Mouse (Mus musculus): Measurements from ENCODE around the gene D17Wsu92e. TPM values are rescaled to one million over a fixed set of nuclear protein-coding genes. Genes with fewer than 3 reads are reported as not detected.

The D17Wsu92e gene
- polyA plus RNA-seq, 1 experiment from 2014 or later, result 11.7 TPM

GRCm38 (mm10) chr17:27824941-27825340, 4.5 kb upstream of the D17Wsu92e start:
- Histone ChIP-seq H3K36me3 (ENCODE audit: control insufficient read depth, insufficient read depth, low read length) (no peaks in the 10 kb centered on the region), H3K9me3 (ENCODE audit: control insufficient read depth, low read length) (no peaks in the 10 kb centered on the region), H3K4me1 (ENCODE audit: control insufficient read depth, insufficient read depth, low read length) (peaks cover 6% of the 10 kb centered on the region; the same call in 1 of the 2 replicates), H3K9ac (replicated peaks; ENCODE audit: low read length) (no peak overlapping the region), H3K27ac (replicated peaks; ENCODE audit: low read depth, low read length) (no peak overlapping the region), H3K4me3 (replicated peaks; ENCODE audit: low read depth, low read length) (no peak overlapping the region), H3K27me3 (ENCODE audit: control insufficient read depth, insufficient read depth, low read length) (no peaks in the 10 kb centered on the region), H3K4me2 (ENCODE audit: low read length) (no peak overlapping the region)
- DNase-seq (no peak), ATAC-seq (ENCODE audit: low FRiP score, low TSS enrichment) (no peak)
- 76% methylated on average over 1 of the region's 1 CpGs for WGBS

GRCm38 (mm10) chr17:27823142-27823905, 2.9 kb upstream of the D17Wsu92e start:
- H3K4me2 ChIP-seq (ENCODE audit: low read length), result no peak overlapping the region
- H3K27ac ChIP-seq (replicated peaks; ENCODE audit: low read depth, low read length), result no peak overlapping the region
- H3K9ac ChIP-seq (replicated peaks; ENCODE audit: low read length), result no peak overlapping the region
- peaks cover 18% of the 10 kb centered on the region for H3K4me1 ChIP-seq (ENCODE audit: control insufficient read depth, insufficient read depth, low read length)
- no peak for DNase-seq
- no peak for ATAC-seq (ENCODE audit: low FRiP score, low TSS enrichment)
- no peak overlapping the region for H3K4me3 ChIP-seq (replicated peaks; ENCODE audit: low read depth, low read length)
- WGBS, result 81% methylated on average over 9 of the region's 9 CpGs
- no peaks in the 10 kb centered on the region for H3K27me3 ChIP-seq (ENCODE audit: control insufficient read depth, insufficient read depth, low read length)
- no peaks in the 10 kb centered on the region for H3K9me3 ChIP-seq (ENCODE audit: control insufficient read depth, low read length)
- no peaks in the 10 kb centered on the region for H3K36me3 ChIP-seq (ENCODE audit: control insufficient read depth, insufficient read depth, low read length)

GRCm38 (mm10) chr17:27821407-27822338, 1.2 kb upstream of the D17Wsu92e start:
- WGBS, result 71% methylated on average over 9 of the region's 9 CpGs
- Histone ChIP-seq H3K27me3 (ENCODE audit: control insufficient read depth, insufficient read depth, low read length) (no peaks in the 10 kb centered on the region), H3K27ac (replicated peaks; ENCODE audit: low read depth, low read length) (peak overlapping the region; percentile 85), H3K9ac (replicated peaks; ENCODE audit: low read length) (peak overlapping the region; percentile 73), H3K4me3 (replicated peaks; ENCODE audit: low read depth, low read length) (peak overlapping the region; percentile 79; the same call in 1 of the 2 replicates), H3K9me3 (ENCODE audit: control insufficient read depth, low read length) (no peaks in the 10 kb centered on the region), H3K4me2 (ENCODE audit: low read length) (peak overlapping the region; percentile 77), H3K4me1 (ENCODE audit: control insufficient read depth, insufficient read depth, low read length) (peaks cover 24% of the 10 kb centered on the region), H3K36me3 (ENCODE audit: control insufficient read depth, insufficient read depth, low read length) (no peaks in the 10 kb centered on the region)
- DNase-seq (no peak), ATAC-seq (ENCODE audit: low FRiP score, low TSS enrichment) (no peak)

- ATAC-seq (ENCODE audit: low FRiP score, low TSS enrichment) (peak; percentile 85), DNase-seq (no peak)
- H3K9me3 ChIP-seq (ENCODE audit: control insufficient read depth, low read length), result no peaks in the 10 kb centered on the region
- peaks cover 24% of the 10 kb centered on the region for H3K4me1 ChIP-seq (ENCODE audit: control insufficient read depth, insufficient read depth, low read length)
- H3K27ac ChIP-seq (replicated peaks; ENCODE audit: low read depth, low read length), result peak overlapping the region; percentile 85
- H3K36me3 ChIP-seq (ENCODE audit: control insufficient read depth, insufficient read depth, low read length), result no peaks in the 10 kb centered on the region
- H3K27me3 ChIP-seq (ENCODE audit: control insufficient read depth, insufficient read depth, low read length), result no peaks in the 10 kb centered on the region
- peak overlapping the region; percentile 79 for H3K4me3 ChIP-seq (replicated peaks; ENCODE audit: low read depth, low read length)
- H3K4me2 ChIP-seq (ENCODE audit: low read length), result peak overlapping the region; percentile 92
- peak overlapping the region; percentile 85 for H3K9ac ChIP-seq (replicated peaks; ENCODE audit: low read length)
- 1% methylated on average over 60 of the region's 62 CpGs for WGBS
These were observed 379 bp downstream of the D17Wsu92e start for GRCm38 (mm10) chr17:27819971-27820567.

- Histone ChIP-seq H3K36me3 (ENCODE audit: control insufficient read depth, insufficient read depth, low read length) (no peaks in the 10 kb centered on the region), H3K27ac (replicated peaks; ENCODE audit: low read depth, low read length) (peak overlapping the region; percentile 85), H3K9me3 (ENCODE audit: control insufficient read depth, low read length) (no peaks in the 10 kb centered on the region), H3K4me2 (ENCODE audit: low read length) (peak overlapping the region; percentile 92), H3K9ac (replicated peaks; ENCODE audit: low read length) (peak overlapping the region; percentile 85), H3K27me3 (ENCODE audit: control insufficient read depth, insufficient read depth, low read length) (no peaks in the 10 kb centered on the region), H3K4me1 (ENCODE audit: control insufficient read depth, insufficient read depth, low read length) (peaks cover 24% of the 10 kb centered on the region), H3K4me3 (replicated peaks; ENCODE audit: low read depth, low read length) (peak overlapping the region; percentile 79)
- ATAC-seq (ENCODE audit: low FRiP score, low TSS enrichment) (no peak), DNase-seq (peak; percentile 23)
- WGBS, result under 1% methylated on average over 20 of the region's 20 CpGs
These were observed 902 bp downstream of the D17Wsu92e start for GRCm38 (mm10) chr17:27819521-27819970.

- H3K27ac ChIP-seq (replicated peaks; ENCODE audit: low read depth, low read length), result no peak overlapping the region
- H3K27me3 ChIP-seq (ENCODE audit: control insufficient read depth, insufficient read depth, low read length), result no peaks in the 10 kb centered on the region
- peak overlapping the region; percentile 79 for H3K4me3 ChIP-seq (replicated peaks; ENCODE audit: low read depth, low read length)
- H3K4me1 ChIP-seq (ENCODE audit: control insufficient read depth, insufficient read depth, low read length), result peaks cover 24% of the 10 kb centered on the region
- H3K9ac ChIP-seq (replicated peaks; ENCODE audit: low read length), result peak overlapping the region; percentile 85
- H3K9me3 ChIP-seq (ENCODE audit: control insufficient read depth, low read length), result no peaks in the 10 kb centered on the region
- no peak for DNase-seq
- H3K4me2 ChIP-seq (ENCODE audit: low read length), result peak overlapping the region; percentile 92
- no peaks in the 10 kb centered on the region for H3K36me3 ChIP-seq (ENCODE audit: control insufficient read depth, insufficient read depth, low read length)
- WGBS, result 27% methylated on average over 7 of the region's 7 CpGs
- no peak for ATAC-seq (ENCODE audit: low FRiP score, low TSS enrichment)
These were observed 1.4 kb downstream of the D17Wsu92e start for GRCm38 (mm10) chr17:27819011-27819410.

- no peak for ATAC-seq (ENCODE audit: low FRiP score, low TSS enrichment)
- no peak for DNase-seq
These were observed 5.8 kb downstream of the D17Wsu92e start for GRCm38 (mm10) chr17:27814606-27815005.

GRCm38 (mm10) chr17:27811980-27812379, 8.5 kb downstream of the D17Wsu92e start:
- Histone ChIP-seq H3K4me3 (replicated peaks; ENCODE audit: low read depth, low read length) (no peak overlapping the region), H3K4me2 (ENCODE audit: low read length) (no peak overlapping the region), H3K4me1 (ENCODE audit: control insufficient read depth, insufficient read depth, low read length) (no peaks in the 10 kb centered on the region), H3K27me3 (ENCODE audit: control insufficient read depth, insufficient read depth, low read length) (no peaks in the 10 kb centered on the region), H3K36me3 (ENCODE audit: control insufficient read depth, insufficient read depth, low read length) (no peaks in the 10 kb centered on the region), H3K9ac (replicated peaks; ENCODE audit: low read length) (no peak overlapping the region), H3K27ac (replicated peaks; ENCODE audit: low read depth, low read length) (no peak overlapping the region), H3K9me3 (ENCODE audit: control insufficient read depth, low read length) (no peaks in the 10 kb centered on the region)
- 82% methylated on average over 3 of the region's 3 CpGs for WGBS
- DNase-seq, result no peak
- ATAC-seq (ENCODE audit: low FRiP score, low TSS enrichment), result no peak

More at GRCm38 (mm10) chr17:27814606-27815005, 5.8 kb downstream of the D17Wsu92e start:
- Histone ChIP-seq H3K4me3 (replicated peaks; ENCODE audit: low read depth, low read length) (no peak overlapping the region), H3K9me3 (ENCODE audit: control insufficient read depth, low read length) (no peaks in the 10 kb centered on the region), H3K27ac (replicated peaks; ENCODE audit: low read depth, low read length) (no peak overlapping the region), H3K36me3 (ENCODE audit: control insufficient read depth, insufficient read depth, low read length) (no peaks in the 10 kb centered on the region), H3K4me2 (ENCODE audit: low read length) (no peak overlapping the region), H3K9ac (replicated peaks; ENCODE audit: low read length) (no peak overlapping the region), H3K4me1 (ENCODE audit: control insufficient read depth, insufficient read depth, low read length) (peaks cover 19% of the 10 kb centered on the region), H3K27me3 (ENCODE audit: control insufficient read depth, insufficient read depth, low read length) (no peaks in the 10 kb centered on the region)
